Mouse (Mus musculus) heart, postnatal 0 days (tissue): ENCODE data around the gene Pak7.

ENCODE experiments used
- CTCF ChIP-seq: IDR thresholded peaks from 2 replicates; pipeline ENCODE4 v1.5.1; 2016; ENCODE audit warnings: antibody characterized with exemption, control low read depth, low read depth
- EP300 ChIP-seq: IDR thresholded peaks from 2 replicates; pipeline ENCODE4 v1.6.1; 2016; ENCODE audit warnings: antibody characterized with exemption, low read depth

- no peak for TF ChIP-seq CTCF
- no peak for TF ChIP-seq EP300
These were observed 339.3 kb downstream of the Pak7 start for GRCm38 (mm10) chr2:136048464-136048863.
